Mouse (Mus musculus) lung, postnatal 10 days (tissue): ENCODE results near the gene Ubash3b.
A peak's percentile ranks its signal among the peaks of the same experiment; 100 is the strongest.

Experiments used
- DNase-seq: peaks from one replicate; pipeline ENCODE4 v3.0.0; 2021

The Ubash3b gene

DNA sequence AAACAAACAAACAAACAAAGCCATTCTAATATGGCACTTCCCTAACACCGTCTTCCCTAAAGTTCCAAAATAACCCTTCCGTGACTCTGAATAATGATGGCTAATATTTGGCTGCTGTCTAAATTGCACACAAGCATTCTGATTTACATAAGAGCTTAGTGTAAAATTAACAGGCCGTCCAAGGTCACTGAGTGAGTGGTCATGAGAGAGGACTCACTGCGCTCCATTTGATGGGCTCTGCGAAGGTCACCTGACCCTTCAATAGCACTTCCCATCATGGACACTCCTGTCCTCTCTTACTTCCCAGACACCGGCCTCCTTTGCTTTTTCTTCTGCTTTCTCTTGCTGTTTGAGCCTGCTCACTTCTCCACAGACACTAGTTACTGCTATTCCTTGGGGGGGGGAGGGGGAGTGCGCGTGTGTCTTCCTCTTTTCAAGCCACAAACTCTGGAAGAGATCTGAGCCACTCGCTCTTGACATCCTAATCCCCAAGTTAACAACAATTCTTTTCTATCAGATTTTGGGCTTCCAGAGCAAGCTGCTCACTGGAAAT, 73.6 kb downstream of the Ubash3b start:
- no peak for DNase-seq

DNA sequence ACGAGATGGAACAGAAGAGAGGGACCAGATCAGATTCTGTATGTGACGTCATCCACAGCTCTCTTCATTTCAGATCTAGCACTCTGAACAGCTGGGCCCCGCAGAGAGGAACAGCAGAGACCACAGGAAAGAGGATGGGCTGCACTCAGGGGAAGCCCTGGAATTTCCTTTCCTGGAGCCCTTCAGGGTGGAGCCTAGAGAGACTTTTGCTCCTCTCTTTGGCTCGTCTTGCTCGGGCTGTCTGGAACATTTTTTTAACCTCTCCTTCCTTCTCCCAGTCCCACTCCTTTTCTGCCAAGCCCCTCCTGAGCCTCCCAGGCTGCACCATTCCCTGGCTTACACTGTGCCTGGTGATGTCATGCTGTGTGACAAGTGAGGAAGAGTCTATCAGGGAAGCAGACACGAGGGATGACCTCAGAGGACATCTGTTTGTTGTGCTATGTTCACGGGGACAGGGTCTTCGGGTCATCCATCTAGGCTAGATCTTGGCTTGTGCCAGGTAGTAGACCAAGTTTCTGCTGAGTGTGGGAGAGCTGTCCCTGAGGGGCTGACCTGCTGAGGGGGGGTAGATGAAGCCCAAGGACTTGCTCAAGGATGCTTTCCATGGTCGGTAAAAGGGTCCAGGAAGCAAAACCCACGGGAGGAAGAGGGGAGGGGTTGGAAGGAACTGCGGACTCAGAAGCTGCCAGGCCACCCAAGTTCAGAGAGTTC, 77.2 kb downstream of the Ubash3b start:
- DNase-seq, result peak; percentile 83

DNA sequence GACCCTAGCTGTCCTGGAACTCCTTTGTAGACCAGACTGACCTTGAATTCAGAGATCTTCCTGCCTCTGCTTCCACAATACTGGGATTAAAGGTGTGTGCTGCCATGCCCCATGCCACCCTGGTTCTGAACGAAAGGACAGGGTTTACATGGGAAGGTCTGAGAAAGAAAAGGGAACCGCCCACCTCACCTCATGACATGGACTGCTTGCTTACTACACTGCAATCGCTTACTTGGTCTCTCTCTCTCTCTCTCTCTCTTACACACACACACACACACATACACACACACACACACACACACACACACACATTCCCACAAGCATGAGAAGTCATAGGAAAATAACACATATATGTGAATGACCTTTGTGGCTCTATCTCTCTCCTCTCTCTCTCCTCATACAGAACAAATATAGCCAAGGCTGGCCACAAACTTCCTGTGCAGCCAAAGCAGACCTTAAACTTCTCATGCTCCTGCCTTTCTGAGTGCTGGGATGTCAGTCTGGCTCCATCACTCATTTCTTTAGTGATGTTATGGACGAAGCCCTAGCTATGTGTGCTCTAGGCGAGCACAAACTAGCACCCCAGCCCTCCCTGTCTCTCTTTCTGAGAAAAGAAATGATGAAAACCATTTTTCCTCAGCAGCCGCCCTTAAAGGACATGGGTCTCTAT, 78.0 kb downstream of the Ubash3b start:
- DNase-seq, result no peak

DNA sequence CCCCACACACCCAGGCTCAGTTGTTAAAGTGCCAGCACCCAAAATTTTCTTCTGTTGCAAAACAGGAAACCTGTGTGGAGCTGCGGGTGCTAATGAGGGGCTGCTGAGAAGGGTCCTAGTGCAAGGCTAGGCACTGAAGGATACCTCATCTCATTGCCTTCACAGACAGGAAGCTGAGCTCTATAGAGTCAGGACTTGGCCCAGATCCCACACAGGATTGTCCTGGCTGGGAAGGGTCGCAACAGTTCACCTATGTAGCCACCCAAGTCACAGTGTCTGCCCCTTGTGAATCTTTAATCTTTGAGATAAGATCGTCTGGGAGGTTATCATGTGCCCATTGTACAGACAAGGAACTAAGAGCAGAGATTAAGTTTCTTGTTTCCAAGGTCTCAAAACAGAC, 78.6 kb downstream of the Ubash3b start:
- DNase-seq, result no peak

DNA sequence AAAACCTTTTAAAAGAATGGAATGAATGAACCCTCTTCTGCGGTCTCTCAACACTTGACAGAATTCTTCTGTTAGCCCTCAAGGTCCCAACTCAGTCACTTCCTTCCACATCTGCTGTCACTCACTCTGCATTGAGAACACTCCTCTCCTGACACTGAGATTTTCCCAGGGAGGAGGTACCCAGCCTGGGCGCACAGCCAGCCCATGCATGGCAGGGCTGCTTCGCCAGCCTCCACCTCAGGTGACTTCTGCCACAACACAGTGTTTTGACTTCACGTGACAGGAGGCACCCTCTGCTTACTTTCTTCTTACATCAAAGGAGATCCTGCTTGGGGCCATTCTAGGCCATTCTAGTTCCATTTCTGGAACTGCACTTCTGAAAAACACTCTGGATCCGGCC, 80.6 kb downstream of the Ubash3b start:
- no peak for DNase-seq

DNA sequence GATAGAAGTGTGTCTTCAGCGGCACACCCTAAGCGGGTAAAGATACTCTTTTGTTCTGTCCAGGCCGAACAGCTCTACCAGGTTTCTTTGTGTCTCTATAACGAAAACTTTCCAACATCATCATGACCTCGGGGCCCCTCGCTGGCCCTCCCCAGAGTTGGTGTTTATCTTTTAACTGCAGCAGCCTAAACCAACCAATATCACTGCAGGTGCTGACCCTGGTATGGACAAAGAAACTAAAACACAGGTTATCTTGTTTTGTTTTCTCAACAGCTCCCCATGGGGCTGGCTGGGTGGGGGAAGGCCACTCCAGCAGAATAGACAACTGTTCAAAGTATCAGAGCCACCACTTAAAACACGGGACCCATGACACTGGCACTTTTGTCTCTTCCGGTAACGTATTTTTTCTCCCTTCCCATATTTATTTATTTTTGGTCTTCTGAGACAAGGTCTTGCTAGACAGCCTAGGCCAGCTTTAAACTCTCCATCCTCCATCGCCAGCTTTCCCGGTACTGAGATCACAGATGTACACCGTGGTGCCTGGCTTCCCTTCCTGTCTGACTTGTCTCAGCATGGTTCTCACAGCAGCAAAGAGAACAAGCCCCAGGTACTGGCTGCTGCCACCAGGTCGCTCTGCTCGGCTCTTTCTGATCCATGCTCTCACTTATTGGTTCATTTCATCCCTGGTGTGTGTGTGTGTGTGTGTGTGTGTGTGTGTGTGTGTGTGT, 81.9 kb downstream of the Ubash3b start:
- DNase-seq, result no peak

DNA sequence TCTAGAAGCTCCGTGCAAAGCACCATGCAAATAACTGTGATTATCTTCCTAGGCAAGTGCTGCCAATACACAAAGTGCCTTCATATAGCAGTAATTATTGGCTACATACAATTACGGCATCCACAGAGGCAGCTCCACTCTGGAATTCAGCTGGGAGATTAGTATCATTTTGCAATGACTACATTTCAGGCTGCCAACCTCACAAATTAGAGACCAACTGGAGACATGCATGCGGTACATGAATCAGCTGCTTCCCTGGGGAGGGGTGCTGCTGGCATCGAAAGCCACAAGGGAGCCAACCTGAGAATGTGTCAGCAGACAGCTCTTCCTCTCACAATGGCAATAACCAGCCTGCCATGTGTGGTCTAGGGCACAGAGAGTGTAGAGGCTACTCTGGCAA, 83.3 kb downstream of the Ubash3b start:
- DNase-seq, result no peak

DNA sequence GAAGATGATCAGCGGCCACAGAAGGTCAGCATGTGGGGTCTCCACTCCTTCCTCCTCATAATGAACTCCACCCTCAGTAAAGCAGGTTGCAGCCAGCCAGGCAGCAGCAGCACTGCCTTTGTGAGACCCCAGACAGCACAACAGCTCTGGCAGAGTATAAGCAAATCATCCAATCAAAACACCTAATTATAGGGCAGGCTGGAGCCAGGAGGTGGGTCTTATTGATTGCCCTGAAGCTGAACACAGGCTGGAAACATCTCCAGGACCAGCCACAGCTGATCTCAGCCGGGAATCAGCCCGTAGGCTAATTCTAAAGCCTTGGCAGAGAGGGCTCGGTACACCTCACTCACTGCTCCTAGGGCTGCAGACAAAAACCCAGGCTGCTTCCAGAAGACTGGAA, 85.3 kb downstream of the Ubash3b start:
- no peak for DNase-seq

DNA sequence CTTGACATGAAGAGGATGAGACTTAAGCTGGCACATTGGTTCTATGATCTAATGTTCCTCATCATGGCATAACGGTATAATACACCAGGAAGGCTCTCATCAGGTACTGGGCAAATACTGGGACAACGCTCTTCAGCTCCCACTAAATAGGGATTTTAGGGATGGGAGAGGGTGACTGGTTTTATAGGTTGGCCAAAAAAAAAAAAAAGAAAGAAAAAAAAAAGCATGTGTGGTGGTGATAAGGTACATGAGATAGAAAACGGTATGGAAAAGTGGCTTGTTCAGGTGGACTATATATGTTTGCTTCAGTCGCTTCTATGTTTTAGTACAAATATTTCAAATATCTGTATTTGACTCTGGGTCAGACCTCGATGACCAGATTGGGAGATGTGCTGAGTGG, 86.0 kb downstream of the Ubash3b start:
- no peak for DNase-seq

DNA sequence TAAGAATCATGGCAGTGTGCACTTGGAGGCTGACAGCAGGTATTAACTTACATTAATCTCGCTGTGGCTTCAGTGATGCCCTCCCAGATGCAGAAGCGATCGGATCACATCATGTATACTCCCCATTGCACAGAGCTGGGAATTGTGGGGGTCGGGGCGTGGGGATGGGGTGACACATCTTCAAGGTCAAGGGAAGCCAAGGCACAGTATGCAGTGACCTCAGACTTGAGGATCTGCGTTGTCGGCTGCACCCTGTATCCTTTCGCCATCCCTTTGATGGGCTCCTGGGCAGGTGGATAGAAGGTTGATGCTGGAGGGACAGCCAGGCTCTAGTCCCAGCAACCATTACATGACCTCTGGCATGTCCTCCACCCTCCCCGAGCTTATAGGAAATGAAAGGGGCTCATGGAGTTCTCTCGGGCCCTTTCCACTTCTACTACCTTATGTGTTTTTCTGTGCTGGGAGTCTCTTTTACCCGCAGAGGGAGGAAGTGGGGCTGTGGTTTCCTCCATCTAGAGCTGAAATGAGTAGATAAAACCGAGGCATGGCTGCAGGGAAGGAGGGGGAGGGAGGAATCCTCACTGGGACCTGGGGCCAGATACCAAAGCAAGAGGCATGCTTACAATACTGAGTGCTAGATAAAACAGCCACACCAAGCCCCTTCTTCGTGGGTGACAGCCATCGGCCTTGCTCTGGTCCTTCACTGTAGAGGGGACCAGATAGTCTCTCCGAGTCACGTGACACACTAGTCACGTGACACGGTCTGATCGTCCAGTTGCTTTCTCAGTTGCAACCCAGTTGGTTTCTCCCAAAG, 88.1 kb downstream of the Ubash3b start:
- no peak for DNase-seq

DNA sequence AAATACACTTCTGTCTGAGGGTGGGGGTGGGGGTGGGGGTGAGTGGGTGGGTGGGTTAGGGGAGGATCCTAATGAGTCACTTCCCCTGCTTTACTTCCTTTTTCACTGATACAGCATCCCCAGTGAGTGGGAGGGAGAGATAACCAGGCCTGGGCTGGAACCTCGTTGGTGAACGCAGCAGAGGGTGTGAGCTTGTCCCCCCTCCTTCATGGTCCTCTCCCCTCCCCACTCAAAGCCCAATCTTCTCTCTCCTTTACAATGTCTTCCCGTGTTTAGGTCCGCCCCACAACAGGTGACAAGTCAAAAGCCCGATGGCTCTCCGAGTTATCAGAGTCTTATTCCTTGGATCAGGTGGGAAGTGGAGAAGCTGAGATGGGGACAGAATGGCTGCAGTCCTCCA, 88.7 kb downstream of the Ubash3b start:
- DNase-seq, result no peak

DNA sequence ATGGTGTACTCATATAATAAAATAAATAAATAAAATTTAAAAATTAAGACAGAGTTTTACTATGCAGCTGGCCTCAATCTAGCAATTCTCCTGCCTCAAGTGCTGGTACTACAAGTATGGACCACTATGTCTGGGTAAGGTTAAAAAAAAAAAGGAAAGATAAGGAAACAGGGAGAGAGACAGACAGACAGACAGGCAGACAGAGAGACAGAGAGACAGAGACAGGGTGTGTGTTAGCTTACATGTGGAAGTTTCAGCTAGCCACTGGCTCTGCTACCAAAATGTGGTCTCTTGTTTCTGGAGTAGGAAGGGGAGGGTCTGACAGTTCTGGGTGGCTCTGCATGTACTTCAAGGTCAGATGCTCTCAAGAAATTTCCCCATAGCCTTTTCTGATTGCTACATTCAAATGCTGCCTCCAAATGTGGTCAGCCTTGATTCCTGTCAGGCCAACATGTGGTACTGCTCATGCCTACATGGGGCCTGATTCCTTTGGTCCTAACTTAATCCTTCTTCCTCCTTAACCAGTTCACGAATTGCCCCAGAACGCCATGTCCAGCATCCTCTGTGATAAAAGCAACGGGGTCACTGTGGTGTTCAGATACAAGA, 89.5 kb downstream of the Ubash3b start:
- no peak for DNase-seq

DNA sequence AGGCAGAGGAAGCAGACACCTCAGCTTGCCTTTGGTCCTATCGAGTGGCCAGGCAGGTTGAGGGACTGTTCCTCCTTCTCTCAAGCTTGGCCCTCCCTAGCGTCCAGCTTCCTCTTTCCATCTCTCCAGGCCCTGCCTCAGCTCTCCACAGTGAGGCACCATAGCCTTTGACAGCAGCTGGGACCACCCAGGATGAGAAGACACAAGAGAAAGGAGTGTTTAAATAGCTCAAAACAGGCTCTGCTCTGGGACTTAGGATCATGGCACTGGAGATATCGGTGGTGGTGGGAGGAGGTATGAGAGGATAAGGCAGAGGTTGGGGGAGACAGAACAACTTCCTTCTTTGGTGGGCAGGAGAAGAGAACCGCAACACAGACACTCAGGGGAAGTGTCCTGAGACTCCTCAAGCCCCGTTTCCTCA, 90.7 kb downstream of the Ubash3b start:
- no peak for DNase-seq

DNA sequence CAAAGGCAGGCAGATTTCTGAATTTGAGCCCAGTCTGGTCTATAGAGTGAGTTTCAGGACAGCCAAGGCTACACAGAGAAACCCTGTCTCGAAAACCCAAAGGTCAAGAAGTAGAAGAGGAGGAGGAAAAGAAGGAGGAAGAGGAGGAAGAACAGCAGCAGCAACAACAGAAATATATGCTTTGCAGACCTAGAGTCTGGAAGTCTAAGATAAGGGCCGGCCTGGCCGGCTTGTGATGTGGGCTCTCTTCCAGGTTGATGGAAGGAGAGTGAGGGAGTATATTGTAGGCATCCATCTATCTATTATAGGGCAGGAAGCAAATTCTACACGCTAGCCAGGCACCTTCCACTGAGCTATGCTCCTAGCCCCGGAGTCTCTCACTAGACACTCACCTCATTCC, 92.0 kb downstream of the Ubash3b start:
- DNase-seq, result no peak

DNA sequence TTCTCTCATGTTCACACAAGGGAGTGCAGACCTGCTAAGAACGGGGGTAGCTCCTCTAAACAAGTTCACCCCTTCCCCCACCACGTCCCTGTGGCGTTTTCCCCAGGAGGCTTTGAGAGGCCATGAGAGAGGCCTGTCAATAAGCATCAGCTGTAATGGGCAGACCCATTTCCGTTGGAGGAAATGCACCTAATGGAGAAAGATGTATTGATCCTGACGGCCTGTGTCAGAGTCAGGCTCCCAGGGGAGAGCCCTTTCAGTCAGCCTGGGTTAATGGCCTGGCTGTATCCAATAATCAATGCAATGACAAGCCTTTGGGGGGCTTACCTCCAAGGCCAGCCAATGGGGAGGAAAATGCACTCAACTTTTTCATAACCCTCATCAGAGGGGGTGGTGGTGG, 100.1 kb downstream of the Ubash3b start:
- DNase-seq, result no peak

DNA sequence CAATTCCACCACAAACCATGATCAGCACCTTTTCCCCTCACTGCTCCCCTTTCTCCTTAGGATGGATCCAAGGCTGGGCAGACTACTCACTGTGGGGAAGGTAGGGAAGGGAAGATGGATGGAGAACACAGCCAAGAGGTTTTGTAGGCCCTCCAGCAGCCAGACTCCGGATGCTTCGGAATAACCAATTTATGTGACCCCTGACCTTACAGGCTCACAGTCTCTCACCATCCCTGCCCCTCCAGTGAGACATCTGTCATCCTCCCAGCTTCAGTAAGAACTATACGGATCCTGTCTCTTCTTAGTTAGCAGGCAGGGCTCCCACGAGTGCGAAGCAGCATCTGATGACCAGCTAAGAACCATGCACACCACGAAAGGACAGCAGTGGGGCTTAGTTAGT, 100.9 kb downstream of the Ubash3b start:
- no peak for DNase-seq

DNA sequence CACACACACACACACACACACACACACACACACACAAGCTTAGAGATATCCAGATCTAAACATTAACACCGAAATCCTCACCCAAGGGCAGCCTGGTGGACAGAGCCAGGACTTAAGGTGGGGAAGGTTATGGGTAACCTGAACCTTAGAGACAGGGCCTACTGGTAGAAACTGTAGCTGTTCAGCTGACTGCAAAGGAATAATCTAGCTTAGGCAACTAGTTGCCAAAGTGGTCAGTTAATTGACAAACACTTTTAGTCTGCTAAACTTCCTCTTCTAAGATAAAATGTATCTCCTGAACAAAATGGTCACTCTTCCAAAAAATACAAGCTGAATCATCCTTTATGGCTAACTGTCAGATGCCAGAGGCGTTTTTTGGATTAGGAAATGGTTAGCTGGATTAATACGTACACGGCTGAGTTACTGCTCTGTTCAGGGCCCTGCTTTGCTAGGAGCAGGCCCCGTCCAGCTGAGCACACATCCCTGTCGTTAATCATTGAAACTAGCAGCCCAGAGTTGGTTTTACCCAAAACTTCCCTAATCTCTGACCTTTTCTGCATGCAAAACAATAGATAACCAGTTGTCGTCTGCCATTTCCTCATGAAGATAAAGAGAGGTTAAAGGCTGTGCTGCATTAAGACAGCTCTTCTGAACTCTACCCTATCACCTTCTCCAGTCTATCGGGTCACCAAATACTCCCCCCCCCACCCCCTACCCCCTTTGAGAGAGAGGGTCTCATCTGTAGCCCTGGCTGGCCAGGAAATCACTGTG, 102.5 kb downstream of the Ubash3b start:
- no peak for DNase-seq

DNA sequence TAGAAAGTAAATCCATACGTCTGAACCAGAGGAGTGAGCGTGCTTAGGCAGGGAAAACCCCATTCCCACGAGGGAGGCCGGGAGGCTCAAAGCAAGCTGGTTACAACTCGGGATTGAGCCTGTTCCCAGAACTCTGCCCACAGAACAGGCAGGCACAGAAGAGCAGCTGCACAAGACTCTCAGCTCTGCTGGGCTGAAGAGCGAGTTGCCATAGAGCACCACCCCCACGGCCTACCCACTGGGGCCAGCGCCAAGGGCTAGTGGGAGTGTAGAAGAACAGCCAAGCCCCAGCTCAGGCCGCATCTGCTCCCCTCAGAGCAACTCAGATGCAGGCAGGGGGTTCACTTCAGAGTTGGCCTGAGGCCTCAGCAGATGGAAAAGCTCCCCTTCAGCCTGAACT, 107.3 kb downstream of the Ubash3b start:
- no peak for DNase-seq

DNA sequence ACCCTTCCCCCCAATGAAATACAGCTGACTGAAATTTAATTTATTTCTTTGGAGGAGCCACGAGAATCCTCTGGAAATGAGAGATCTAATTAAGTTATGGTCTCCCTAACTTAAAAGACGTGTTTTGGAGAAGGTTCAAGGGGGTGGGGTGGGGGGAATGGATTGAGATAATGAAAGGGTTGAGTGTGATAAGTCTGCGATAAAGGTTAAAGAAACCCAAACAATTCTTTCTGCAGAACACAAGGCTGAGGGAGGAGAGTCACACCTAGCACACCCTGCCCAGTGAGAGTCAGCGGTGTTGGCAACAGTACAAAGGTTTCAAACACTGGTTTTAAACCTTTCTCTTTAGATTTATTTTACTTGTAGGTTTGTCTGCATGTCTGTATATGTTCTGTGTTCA, 108.0 kb downstream of the Ubash3b start:
- no peak for DNase-seq

DNA sequence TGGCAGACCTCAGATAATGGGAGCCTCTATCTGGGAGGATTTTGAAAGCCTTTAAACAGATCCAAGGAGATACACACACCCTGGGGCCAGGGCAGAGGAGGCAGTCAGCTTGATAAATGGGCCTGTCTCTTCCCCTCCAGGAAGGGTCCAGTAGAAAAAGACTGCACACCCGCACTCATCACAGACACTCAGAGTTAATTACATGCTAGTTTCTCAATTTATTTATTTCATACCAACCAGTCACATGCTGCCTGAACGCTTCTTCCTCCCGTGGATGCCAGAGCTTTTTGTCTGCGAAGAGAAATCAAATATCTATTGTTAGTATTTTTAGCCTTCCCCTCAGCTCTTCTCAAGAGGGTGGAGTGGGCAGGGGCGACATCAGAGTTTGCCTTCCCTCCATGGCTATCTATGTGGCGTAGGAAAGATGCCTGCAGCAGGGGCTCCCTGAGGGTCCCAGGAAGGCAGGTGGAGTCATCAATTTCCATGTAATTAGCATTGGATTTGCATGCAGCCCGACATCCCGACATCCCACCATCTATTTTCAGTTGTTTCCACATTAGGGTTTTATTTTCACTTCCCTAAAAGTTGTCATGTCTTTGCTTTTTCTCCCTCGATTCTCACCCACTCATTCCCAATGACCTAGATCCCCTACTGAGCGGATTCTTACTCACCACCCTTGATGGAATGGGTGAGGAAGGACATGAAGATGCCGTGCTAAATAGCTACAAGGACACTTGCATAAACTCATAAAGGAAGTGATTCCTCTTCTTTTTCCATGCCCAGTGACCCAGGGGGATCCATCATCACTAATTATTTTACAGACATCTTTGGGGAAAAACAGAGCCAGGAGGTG, 110.2 kb downstream of the Ubash3b start:
- DNase-seq, result no peak
